Mouse (Mus musculus) heart, embryonic 14.5 days (tissue): ENCODE measurements around the gene Tspan32. TPM values are rescaled to one million over a fixed set of nuclear protein-coding genes. Genes with fewer than 3 reads are reported as not detected.

Source experiments
- ATAC-seq: fragments of 200-750 bp; cut with Nextera tagmentation; 2 replicates; pipeline ENCODE4 v1.8.0; 2017; ENCODE audit warnings: low read depth, moderate TSS enrichment; ENCODE audit not compliant: insufficient number of reproducible peaks, insufficient read depth, low FRiP score
- H3K27ac ChIP-seq, 2 experiments: fragments of 200-500 bp in 1 of 2; fragments of 300-500 bp in 1 of 2; sonication (generic) in 1 of 2; replicated peaks in 1 of 2; 2 replicates each; pipeline ENCODE4 v1.5.1; 2012 to 2014; ENCODE audit warnings: low read depth in 2 of 2, low read length in 2 of 2, control low read depth in 1 of 2, mild to moderate bottlenecking in 1 of 2, mixed read lengths in 1 of 2; ENCODE audit not compliant: control insufficient read depth in 1 of 2, insufficient read depth in 1 of 2
- H3K27me3 ChIP-seq: fragments of 300-500 bp; sonication (generic); 2 replicates; pipeline ENCODE4 v1.6.1; 2014; ENCODE audit warnings: mild to moderate bottlenecking, low read length, control low read depth; ENCODE audit not compliant: control insufficient read depth, insufficient read depth
- H3K36me3 ChIP-seq: fragments of 300-500 bp; sonication (generic); 2 replicates; pipeline ENCODE4 v1.6.1; 2014; ENCODE audit warnings: mild to moderate bottlenecking, control low read depth, low read length, mixed read lengths; ENCODE audit not compliant: control insufficient read depth, insufficient read depth
- H3K4me1 ChIP-seq, 2 experiments: fragments of 200-500 bp in 1 of 2; fragments of 300-500 bp in 1 of 2; sonication (generic) in 1 of 2; 2 replicates each; pipeline ENCODE4 v1.6.1; 2012 to 2014; ENCODE audit warnings: low read length in 2 of 2, control low read depth in 1 of 2, mixed read lengths in 1 of 2; ENCODE audit not compliant: control insufficient read depth in 2 of 2, insufficient read depth in 2 of 2
- H3K4me2 ChIP-seq: fragments of 300-500 bp; sonication (generic); 2 replicates; pipeline ENCODE4 v1.6.1; 2014; ENCODE audit warnings: mild to moderate bottlenecking, low read length
- H3K4me3 ChIP-seq, 2 experiments: fragments of 200-500 bp in 1 of 2; fragments of 300-500 bp in 1 of 2; sonication (generic) in 1 of 2; 2 replicates each; pipeline ENCODE4 v1.5.1; 2012 to 2014; ENCODE audit warnings: low read length in 2 of 2, mild to moderate bottlenecking in 2 of 2, control low read depth in 1 of 2, low read depth in 1 of 2, moderate library complexity in 1 of 2; ENCODE audit not compliant: control insufficient read depth in 1 of 2, insufficient read depth in 1 of 2
- H3K9ac ChIP-seq: fragments of 300-500 bp; sonication (generic); 2 replicates; pipeline ENCODE4 v1.6.1; 2014; ENCODE audit warnings: mild to moderate bottlenecking, low read length
- H3K9me3 ChIP-seq: fragments of 300-500 bp; sonication (generic); 2 replicates; pipeline ENCODE4 v1.6.1; 2016; ENCODE audit warnings: low read length, control low read depth; ENCODE audit not compliant: control insufficient read depth
- WGBS: fragments of 180-500 bp; shearing (Covaris S2); extraction: QIAGEN DNeasy Blood & Tissue Kit; methylation state at CpG from one replicate; pipeline ENCODE4 v1.1.7; 2014; 5-methylcytosine and 5-hydroxymethylcytosine counted together
- polyA plus RNA-seq: library from polyadenylated mRNA; unstranded; fragments of >200 nt; fragmentation: Nextera tagmentation; extraction: Ambion mirVana; gene quantifications from 2 replicates; pipeline ENCODE4 v1.2.1, GENCODE M21; 2014

The Tspan32 gene
- polyA plus RNA-seq, 1 experiment from 2014 or later, result 2.3 TPM

DNA sequence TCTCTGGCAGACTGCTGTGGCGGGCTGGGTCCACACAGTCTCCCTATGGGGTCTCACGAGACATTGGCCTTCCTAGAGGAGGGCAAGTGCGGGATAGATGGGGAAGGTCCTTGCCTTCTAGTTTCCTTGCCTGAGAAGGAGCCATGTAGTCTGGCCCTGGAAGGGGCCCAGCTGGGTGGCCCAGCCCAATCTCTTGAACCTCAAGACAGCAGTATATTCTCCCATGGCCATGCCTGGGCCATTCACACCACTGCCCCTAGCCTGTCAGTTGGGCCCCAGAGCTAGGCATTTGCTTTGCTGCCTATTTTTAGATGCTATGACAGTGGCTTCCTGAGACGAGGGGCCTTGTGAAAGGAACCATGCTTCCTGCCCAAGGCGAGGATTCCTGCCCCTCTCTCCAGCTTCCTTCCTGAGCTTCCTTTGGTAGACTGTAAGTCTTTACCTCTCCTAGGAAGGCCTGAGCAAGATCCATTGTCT, 53.4 kb downstream of the Tspan32 start:
- Histone ChIP-seq H3K9me3 (no peaks in the 10 kb centered on the region), H3K4me1 (peaks cover 55 to 73% of the 10 kb centered on the region in 2 experiments), H3K4me3 (peak overlapping the region; percentile 13 to 14; a peak in 3 of 4 replicates), H3K9ac (peak overlapping the region; percentile 67), H3K4me2 (peak overlapping the region; percentile 92), H3K36me3 (peaks cover 72% of the 10 kb centered on the region), H3K27me3 (no peaks in the 10 kb centered on the region), H3K27ac (peak overlapping the region; percentile 94 to 99)
- 5% methylated on average over 5 of the region's 5 CpGs for WGBS
- peak; percentile 62 for ATAC-seq

GRCm38 (mm10) chr7:143059202-143059870, 54.5 kb downstream of the Tspan32 start:
- no peak for ATAC-seq
- no peaks in the 10 kb centered on the region for H3K9me3 ChIP-seq
- H3K27me3 ChIP-seq, result no peaks in the 10 kb centered on the region
- H3K4me1 ChIP-seq, result peaks cover 53 to 70% of the 10 kb centered on the region in 2 experiments
- H3K4me2 ChIP-seq, result peak overlapping the region; percentile 92
- peak overlapping the region; percentile 94 to 99 for H3K27ac ChIP-seq
- peak overlapping the region; percentile 67 for H3K9ac ChIP-seq
- H3K4me3 ChIP-seq, result no peak overlapping the region
- 50% methylated on average over 5 of the region's 5 CpGs for whole genome bisulfite sequencing
- peaks cover 81% of the 10 kb centered on the region for H3K36me3 ChIP-seq

DNA sequence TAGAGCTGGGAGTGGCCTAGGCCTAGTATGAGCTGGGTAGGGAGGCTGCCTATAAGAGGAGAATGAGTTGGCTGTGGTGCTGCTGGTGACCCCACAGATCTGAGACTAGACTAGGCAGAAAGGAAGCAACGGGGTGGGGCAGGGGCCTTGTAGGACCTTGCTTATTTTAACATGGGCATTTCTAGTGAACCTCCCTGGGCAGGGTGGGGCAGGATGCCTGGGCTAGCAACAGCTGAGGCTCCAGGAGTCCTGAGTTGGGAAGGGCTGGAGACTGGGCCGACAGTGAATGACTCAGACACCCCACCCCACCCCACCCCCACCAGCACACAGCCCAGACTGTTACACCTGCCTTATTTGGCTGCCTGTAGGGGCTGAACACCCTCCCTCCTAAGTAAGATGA, 57.9 kb downstream of the Tspan32 start:
- Histone ChIP-seq H3K4me3 (no peak overlapping the region), H3K4me2 (no peak overlapping the region), H3K9ac (no peak overlapping the region; the same call in 1 of the 2 replicates), H3K36me3 (peaks cover 86% of the 10 kb centered on the region), H3K9me3 (no peaks in the 10 kb centered on the region), H3K27ac (no peak overlapping the region), H3K27me3 (no peaks in the 10 kb centered on the region), H3K4me1 (peaks cover 20 to 40% of the 10 kb centered on the region in 2 experiments)
- WGBS, result 49% methylated on average over 2 of the region's 2 CpGs
- ATAC-seq, result no peak

GRCm38 (mm10) chr7:143064226-143064625, 59.4 kb downstream of the Tspan32 start:
- no peaks in the 10 kb centered on the region for H3K27me3 ChIP-seq
- ATAC-seq, result no peak
- WGBS, result 78% methylated on average over 6 of the region's 6 CpGs

GRCm38 (mm10) chr7:143065692-143066091, 60.8 kb downstream of the Tspan32 start:
- Histone ChIP-seq H3K9me3 (no peaks in the 10 kb centered on the region), H3K36me3 (peaks cover 82% of the 10 kb centered on the region), H3K9ac (no peak overlapping the region), H3K27ac (no peak overlapping the region), H3K27me3 (no peaks in the 10 kb centered on the region), H3K4me2 (no peak overlapping the region), H3K4me1 (peaks cover 16 to 30% of the 10 kb centered on the region in 2 experiments), H3K4me3 (no peak overlapping the region)
- no peak for ATAC-seq
- WGBS, result 94% methylated on average over 2 of the region's 2 CpGs

More at GRCm38 (mm10) chr7:143064226-143064625, 59.4 kb downstream of the Tspan32 start:
- H3K27ac ChIP-seq, result no peak overlapping the region
- no peak overlapping the region for H3K9ac ChIP-seq
- peaks cover 11 to 35% of the 10 kb centered on the region in 2 experiments for H3K4me1 ChIP-seq
- H3K36me3 ChIP-seq, result peaks cover 93% of the 10 kb centered on the region
- no peaks in the 10 kb centered on the region for H3K9me3 ChIP-seq
- H3K4me3 ChIP-seq, result no peak overlapping the region
- no peak overlapping the region for H3K4me2 ChIP-seq

DNA sequence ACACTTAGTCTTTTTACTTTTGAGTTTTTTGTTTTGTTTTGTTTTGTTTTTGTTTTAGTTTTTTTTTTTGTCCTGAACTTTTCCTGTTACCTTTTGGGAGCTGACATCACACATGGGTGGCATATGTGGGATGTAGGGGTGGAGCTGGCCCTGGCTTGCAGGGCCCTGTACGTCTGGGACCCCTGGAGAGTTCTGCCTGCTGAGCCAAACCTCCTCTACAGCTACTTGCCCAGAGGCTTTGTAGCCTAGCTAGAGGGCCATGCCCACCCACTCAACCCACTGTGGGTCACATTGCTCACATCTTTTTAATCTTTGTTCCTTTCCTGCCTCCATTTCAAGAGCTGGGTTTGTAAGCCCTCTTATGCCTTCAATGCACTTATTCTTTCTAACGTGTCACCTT, 62.6 kb downstream of the Tspan32 start:
- Histone ChIP-seq H3K4me1 (peaks cover 15 to 23% of the 10 kb centered on the region in 2 experiments), H3K9ac (no peak overlapping the region), H3K36me3 (peaks cover 68% of the 10 kb centered on the region), H3K4me2 (no peak overlapping the region), H3K27me3 (no peaks in the 10 kb centered on the region), H3K9me3 (no peaks in the 10 kb centered on the region), H3K27ac (peak overlapping the region in 1 of 2 experiments; percentile 89; a peak in 1 of 4 replicates), H3K4me3 (no peak overlapping the region)
- ATAC-seq, result no peak
- 79% methylated on average over 2 of the region's 2 CpGs for WGBS

- Histone ChIP-seq H3K4me2 (no peak overlapping the region), H3K27me3 (no peaks in the 10 kb centered on the region), H3K9me3 (no peaks in the 10 kb centered on the region), H3K27ac (peak overlapping the region; percentile 89 to 98), H3K4me3 (no peak overlapping the region), H3K9ac (no peak overlapping the region), H3K4me1 (peaks cover 14 to 23% of the 10 kb centered on the region in 2 experiments), H3K36me3 (peaks cover 64% of the 10 kb centered on the region)
- no peak for ATAC-seq
- 88% methylated on average over 3 of the region's 3 CpGs for WGBS
Observed at GRCm38 (mm10) chr7:143067897-143068296, 63.1 kb downstream of the Tspan32 start.
